Mouse (Mus musculus): ENCODE measurements around the gene Gm10668. TPM values are rescaled to one million over a fixed set of nuclear protein-coding genes. Genes with fewer than 3 reads are reported as not detected.
"Not testable (repeated sequence)": the region's sequence is repeated elsewhere in the genome, so short reads cannot be mapped to it uniquely, and the experiment has no call there.

Gene Gm10668
- polyA plus RNA-seq (2015; fragmentation: Nextera tagmentation; extraction: Ambion mirVana): not detected in 2 replicates

DNA sequence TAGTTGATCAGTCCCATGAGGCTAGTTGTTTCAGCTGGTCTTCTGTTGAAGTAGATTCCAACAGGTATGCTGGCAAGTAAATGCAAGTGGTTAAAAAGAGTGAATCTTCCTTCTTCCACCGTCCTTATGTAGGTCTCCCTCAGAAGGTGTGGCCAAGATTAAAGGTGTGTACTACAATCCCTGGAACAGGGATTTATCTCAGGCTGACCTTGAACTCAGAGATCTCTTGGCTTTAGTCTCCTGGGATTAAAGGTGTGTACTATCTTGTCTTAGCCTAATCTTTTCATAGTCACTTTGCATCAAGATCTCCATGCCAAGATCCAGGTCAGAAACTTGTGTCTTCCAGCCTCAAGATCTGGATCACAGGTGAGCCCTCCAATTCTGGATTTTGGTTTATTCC is at the start of gene Gm10668:
Gene Gm10668 (minus strand): TSS at position 101 of the 400 bp plus-strand sequence.
- not testable (repeated sequence) for H3K9ac ChIP-seq; H3K36me3 ChIP-seq; ATAC-seq (replicated peaks; ENCODE audit: low FRiP score); H3K27me3 ChIP-seq; H3K9me3 ChIP-seq (replicated peaks); H3K4me2 ChIP-seq; H3K4me1 ChIP-seq; H3K27ac ChIP-seq; H3K4me3 ChIP-seq (replicated peaks)
- WGBS: no CpG with 5 or more reads among the region's 1 CpGs

DNA sequence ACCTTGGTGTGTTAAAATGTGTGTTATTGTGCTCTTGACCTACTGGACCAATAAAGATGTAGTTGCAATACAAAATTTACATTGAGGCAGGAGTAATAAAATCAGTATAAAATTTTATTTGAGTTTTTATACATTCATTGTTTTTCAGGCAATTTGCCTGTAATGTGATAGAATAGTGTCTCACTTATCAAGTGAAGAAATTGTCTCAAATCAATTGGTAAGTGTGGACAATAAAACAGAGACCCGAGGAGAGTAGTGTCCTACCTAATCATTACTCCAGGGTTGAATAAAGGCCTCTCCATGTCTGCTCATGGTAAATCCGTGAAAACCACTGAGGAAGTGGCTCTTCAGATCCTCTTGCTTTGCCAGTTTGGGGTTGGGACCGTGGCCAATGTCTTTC is 40.5 kb upstream of the Gm10668 start, which contains the start of gene Vmn1r112:
Gene Vmn1r112 (plus strand): TSS at position 301 of the 400 bp plus-strand sequence.
- WGBS: no CpG with 5 or more reads among the region's 3 CpGs
- not testable (repeated sequence) for H3K4me3 ChIP-seq (replicated peaks); H3K27me3 ChIP-seq; H3K4me1 ChIP-seq; H3K9me3 ChIP-seq (replicated peaks); H3K36me3 ChIP-seq; ATAC-seq (replicated peaks; ENCODE audit: low FRiP score); H3K9ac ChIP-seq; H3K27ac ChIP-seq; H3K4me2 ChIP-seq

DNA sequence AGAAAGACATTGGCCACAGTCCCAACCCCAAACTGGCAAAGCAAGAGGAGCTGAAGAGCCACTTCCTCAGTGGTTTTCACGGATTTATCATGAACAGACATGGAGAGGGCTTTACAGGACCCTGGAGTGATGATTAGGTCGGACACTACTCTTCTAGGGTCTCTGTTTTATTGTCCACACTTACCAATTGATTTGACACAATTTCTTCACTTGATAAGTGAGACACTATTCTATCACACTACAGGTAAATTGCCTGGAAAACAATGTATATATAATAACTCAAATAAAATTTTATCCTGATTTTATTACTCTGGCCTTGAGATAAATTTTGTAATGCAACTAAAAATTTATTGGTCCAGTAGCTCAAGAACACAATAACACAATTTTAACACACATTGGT is 27.3 kb downstream of the Gm10668 start, which contains the start of gene Vmn1r111:
Gene Vmn1r111 (minus strand): TSS at position 101 of the 400 bp plus-strand sequence.
- H3K9me3 ChIP-seq (replicated peaks); H3K36me3 ChIP-seq; H3K27ac ChIP-seq; H3K4me2 ChIP-seq; H3K4me1 ChIP-seq; H3K4me3 ChIP-seq (replicated peaks); H3K27me3 ChIP-seq; H3K9ac ChIP-seq; ATAC-seq (replicated peaks; ENCODE audit: low FRiP score): not testable (repeated sequence)
- no CpG with 5 or more reads among the region's 2 CpGs for WGBS

Other genes starting within 250 kb of the Gm10668 start
- gene Vmn1r103, start 220.1 kb downstream of the Gm10668 start, polyA plus RNA-seq (2015; fragmentation: Nextera tagmentation; extraction: Ambion mirVana): not detected in 2 replicates
- gene Vmn1r104, start 196.8 kb downstream of the Gm10668 start, polyA plus RNA-seq (2015; fragmentation: Nextera tagmentation; extraction: Ambion mirVana): not detected in 2 replicates
- gene Gm5726, start 184.9 kb downstream of the Gm10668 start, polyA plus RNA-seq (2015; fragmentation: Nextera tagmentation; extraction: Ambion mirVana): not detected in 2 replicates
- not detected in 2 replicates for gene Gm4141, start 154.4 kb downstream of the Gm10668 start, polyA plus RNA-seq (2015; fragmentation: Nextera tagmentation; extraction: Ambion mirVana)
- not detected in 2 replicates for gene Gm4513, start 131.6 kb downstream of the Gm10668 start, polyA plus RNA-seq (2015; fragmentation: Nextera tagmentation; extraction: Ambion mirVana)
- gene Vmn1r107, start 61.7 kb downstream of the Gm10668 start, polyA plus RNA-seq (2015; fragmentation: Nextera tagmentation; extraction: Ambion mirVana): not detected in 2 replicates
- not detected in 2 replicates for gene Vmn1r111, start 27.4 kb downstream of the Gm10668 start, polyA plus RNA-seq (2015; fragmentation: Nextera tagmentation; extraction: Ambion mirVana)
- gene Vmn1r112, start 40.6 kb upstream of the Gm10668 start, polyA plus RNA-seq (2015; fragmentation: Nextera tagmentation; extraction: Ambion mirVana): not detected in 2 replicates
- gene Vmn1r113, start 56.7 kb upstream of the Gm10668 start, polyA plus RNA-seq (2015; fragmentation: Nextera tagmentation; extraction: Ambion mirVana): not detected in 2 replicates
- not detected in 2 replicates for gene Vmn1r114, start 81.6 kb upstream of the Gm10668 start, polyA plus RNA-seq (2015; fragmentation: Nextera tagmentation; extraction: Ambion mirVana)
- not detected in 2 replicates for gene Vmn1r115, start 114.4 kb upstream of the Gm10668 start, polyA plus RNA-seq (2015; fragmentation: Nextera tagmentation; extraction: Ambion mirVana)
- gene Vmn1r116, start 141.6 kb upstream of the Gm10668 start, polyA plus RNA-seq (2015; fragmentation: Nextera tagmentation; extraction: Ambion mirVana): not detected in 2 replicates
- gene Vmn1r117, start 153.5 kb upstream of the Gm10668 start, polyA plus RNA-seq (2015; fragmentation: Nextera tagmentation; extraction: Ambion mirVana): not detected in 2 replicates
- not detected in 2 replicates for gene Vmn1r118, start 181.7 kb upstream of the Gm10668 start, polyA plus RNA-seq (2015; fragmentation: Nextera tagmentation; extraction: Ambion mirVana)

Data from kidney, embryonic 15.5 days (tissue).